Mouse (Mus musculus) layer of hippocampus, postnatal 10 days (tissue): ENCODE measurements around the gene Hspa4. TPM values are rescaled to one million over a fixed set of nuclear protein-coding genes. Genes with fewer than 3 reads are reported as not detected.
"Not testable (repeated sequence)": the region's sequence is repeated elsewhere in the genome, so short reads cannot be mapped to it uniquely, and the experiment has no call there.

ENCODE experiments used
- DNase-seq, 2 experiments: peaks; one replicate each; pipeline ENCODE4 v3.0.0; 2021; ENCODE audit warnings: low spot score in 2 of 2
- total RNA-seq, 2 experiments: library from RNA; stranded (reverse); gene quantifications; 2 replicates each; pipeline ENCODE4 v1.2.3; 2021

Gene Hspa4
- total RNA-seq, 2 experiments from 2014 or later = 189 to 196 TPM

GRCm38 (mm10) chr11:53308251-53308864 lies 8.1 kb upstream of the Hspa4 start:
- DNase-seq = no peak

- DNase-seq = no peak
Observed at GRCm38 (mm10) chr11:53307558-53308065, 7.4 kb upstream of the Hspa4 start.

- no peak for DNase-seq
Observed at GRCm38 (mm10) chr11:53306965-53307364, 6.7 kb upstream of the Hspa4 start.

- no peak for DNase-seq
Observed at GRCm38 (mm10) chr11:53304044-53304840, 4.0 kb upstream of the Hspa4 start.

GRCm38 (mm10) chr11:53301167-53301515 lies 884 bp upstream of the Hspa4 start:
- no peak for DNase-seq

GRCm38 (mm10) chr11:53299551-53300329 lies 517 bp downstream of the Hspa4 start:
- peak; percentile 40 to 62 for DNase-seq

DNA sequence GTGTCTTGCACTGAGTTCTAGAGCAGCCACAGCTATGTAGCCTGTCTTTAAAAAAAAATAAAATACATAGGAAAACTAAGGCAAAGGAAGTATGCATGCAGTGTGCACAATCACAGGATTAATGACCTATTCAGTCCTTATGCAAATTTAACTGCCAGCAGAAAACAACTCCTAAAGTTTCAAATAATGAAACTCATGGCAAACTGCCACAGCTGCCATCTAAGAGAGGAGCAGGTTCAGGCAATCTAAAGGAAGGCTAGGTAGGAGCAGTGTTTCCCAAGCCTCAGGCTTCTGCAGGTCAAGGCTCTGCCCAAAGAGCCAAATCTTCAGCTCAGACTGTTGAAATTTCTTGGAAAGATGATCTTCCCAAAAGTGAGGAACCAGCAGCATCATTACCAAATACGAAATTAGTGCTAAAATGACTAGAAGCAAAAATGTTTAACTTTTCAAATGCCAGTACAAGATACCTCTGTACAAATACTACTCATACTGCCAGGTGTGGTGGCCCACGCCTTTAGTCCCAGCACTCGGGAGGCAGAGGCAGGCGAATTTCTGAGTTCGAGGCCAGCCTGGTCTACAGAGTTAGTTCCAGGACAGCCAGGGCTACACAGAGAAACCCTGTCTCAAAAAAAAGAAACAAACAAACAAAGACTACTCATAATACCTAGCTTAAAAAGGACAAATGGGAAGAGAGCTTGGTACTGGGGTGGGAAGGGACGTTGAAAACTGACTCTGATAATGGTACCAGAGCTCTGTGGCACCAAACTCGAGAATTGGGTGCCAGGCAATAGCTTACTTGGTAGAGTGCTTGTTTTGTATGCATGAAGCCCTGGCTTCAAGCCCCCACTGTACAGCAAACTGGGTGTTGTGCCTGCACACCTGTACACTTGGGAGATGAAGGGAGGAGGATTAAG lies 2.1 kb downstream of the Hspa4 start:
- no peak for DNase-seq

GRCm38 (mm10) chr11:53296880-53297279 lies 3.4 kb downstream of the Hspa4 start:
- no peak for DNase-seq

GRCm38 (mm10) chr11:53294441-53294840 lies 5.8 kb downstream of the Hspa4 start:
- DNase-seq = no peak

DNA sequence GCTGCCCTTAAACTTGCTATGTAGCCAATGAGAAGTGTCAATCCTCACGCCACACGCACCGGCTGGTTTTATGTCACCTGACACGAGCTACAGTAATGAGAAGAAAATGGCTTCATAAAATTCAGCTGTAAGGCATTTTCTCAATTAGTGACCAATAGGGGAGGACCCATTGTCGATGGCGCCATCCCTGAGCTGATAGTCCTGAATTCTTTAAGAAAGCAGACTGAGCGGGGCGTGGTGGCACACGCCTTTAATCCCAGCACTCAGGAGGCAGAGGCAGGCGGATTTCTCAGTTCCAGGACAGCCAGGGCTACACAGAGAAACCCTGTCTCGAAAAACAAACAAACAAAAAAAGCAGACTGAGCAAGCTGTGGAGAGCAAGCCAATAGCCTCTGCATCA lies 9.4 kb downstream of the Hspa4 start:
- DNase-seq = no peak

GRCm38 (mm10) chr11:53290187-53290586 lies 10.1 kb downstream of the Hspa4 start:
- DNase-seq = not testable (repeated sequence)

GRCm38 (mm10) chr11:53285885-53286284 lies 14.4 kb downstream of the Hspa4 start:
- DNase-seq = no peak

DNA sequence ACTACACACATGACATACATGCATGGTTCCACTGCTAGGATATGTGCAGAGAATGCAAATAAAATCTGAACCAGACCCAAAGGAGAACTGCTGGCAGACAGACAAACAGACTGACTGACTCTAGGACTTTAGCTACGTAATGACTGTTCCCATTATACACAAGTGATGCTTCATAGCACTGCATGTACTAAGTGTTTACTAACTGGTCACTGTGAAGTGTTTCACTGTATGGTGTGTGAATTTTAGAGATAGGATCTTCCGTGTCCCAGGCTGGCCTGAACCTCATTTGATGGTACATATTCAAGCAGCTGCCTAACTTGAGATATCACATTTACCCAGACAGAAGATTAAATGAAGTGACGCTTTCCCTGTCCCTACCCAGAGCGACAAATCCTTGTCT lies 21.8 kb downstream of the Hspa4 start:
- no peak for DNase-seq

GRCm38 (mm10) chr11:53275358-53275757 lies 24.9 kb downstream of the Hspa4 start:
- no peak for DNase-seq

GRCm38 (mm10) chr11:53273313-53273712 lies 26.9 kb downstream of the Hspa4 start:
- DNase-seq = no peak

- no peak for DNase-seq
Observed at GRCm38 (mm10) chr11:53269596-53269995, 30.7 kb downstream of the Hspa4 start.

- no peak for DNase-seq
Observed at GRCm38 (mm10) chr11:53260556-53260955, 39.7 kb downstream of the Hspa4 start.

DNA sequence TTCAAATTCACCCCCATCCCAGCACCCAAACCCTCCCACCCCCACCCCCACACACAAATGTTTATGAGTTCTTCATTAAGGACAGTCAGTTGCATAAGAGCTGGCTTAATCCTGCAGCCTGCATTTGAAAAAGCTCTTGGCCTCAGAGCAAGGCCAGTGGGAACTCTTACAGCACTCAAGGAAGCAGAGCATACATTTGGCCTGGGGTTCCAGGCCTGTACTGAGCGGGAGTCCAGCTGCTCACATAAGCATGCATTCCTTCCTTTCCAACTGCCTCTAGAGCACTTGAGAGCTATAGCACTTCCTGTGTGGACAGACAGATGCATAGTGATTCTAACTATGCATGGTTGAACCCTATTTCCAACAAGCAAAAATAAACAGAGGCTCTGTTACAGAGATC lies 40.2 kb downstream of the Hspa4 start:
- DNase-seq = no peak

GRCm38 (mm10) chr11:53259047-53259632 lies 41.1 kb downstream of the Hspa4 start:
- DNase-seq = no peak

DNA sequence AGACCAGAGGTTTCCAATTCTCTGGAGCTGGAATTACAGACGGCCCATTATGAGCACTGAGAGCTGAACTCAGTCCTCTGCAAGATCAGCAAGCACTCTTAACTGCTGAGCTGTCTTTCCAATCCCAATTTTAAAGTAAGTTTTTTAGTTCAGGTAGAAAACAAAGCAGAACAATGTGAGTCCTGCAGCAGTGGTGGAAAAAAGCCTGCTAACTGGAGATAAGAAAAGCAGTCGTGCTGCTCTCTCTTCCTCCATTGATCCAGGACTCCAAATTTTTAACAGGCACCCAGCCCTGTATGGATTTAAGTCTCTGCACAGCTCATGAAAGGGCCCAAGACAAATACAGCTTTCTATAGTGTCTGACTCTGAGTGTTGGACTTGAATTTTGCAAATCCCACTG lies 43.3 kb downstream of the Hspa4 start:
- DNase-seq = no peak
